Mouse (Mus musculus) neural tube, embryonic 13.5 days (tissue): ENCODE results near the gene Btbd35f9. TPM values are rescaled to one million over a fixed set of nuclear protein-coding genes. Genes with fewer than 3 reads are reported as not detected.
"Not testable (repeated sequence)": the region's sequence is repeated elsewhere in the genome, so short reads cannot be mapped to it uniquely, and the experiment has no call there.

Experiments
- ATAC-seq: fragments of 200-750 bp; cut with Nextera tagmentation; 2 replicates; pipeline ENCODE4 v1.8.0; 2017; ENCODE audit warnings: low read depth, mild to moderate bottlenecking, moderate TSS enrichment, moderate library complexity
- H3K27ac ChIP-seq: fragments of 300-500 bp; sonication (generic); replicated peaks from 2 replicates; pipeline ENCODE4 v1.5.1; 2015; ENCODE audit warnings: moderate library complexity, mild to moderate bottlenecking, inconsistent platforms
- H3K27me3 ChIP-seq: fragments of 300-500 bp; sonication (generic); 2 replicates; pipeline ENCODE4 v1.6.1; 2015; ENCODE audit warnings: mild to moderate bottlenecking, inconsistent platforms
- H3K36me3 ChIP-seq: fragments of 300-500 bp; sonication (generic); 2 replicates; pipeline ENCODE4 v1.6.1; 2015; ENCODE audit warnings: mild to moderate bottlenecking, inconsistent platforms
- H3K4me1 ChIP-seq: fragments of 300-500 bp; sonication (generic); replicated peaks from 2 replicates; pipeline ENCODE4 v1.6.1; 2015; ENCODE audit warnings: inconsistent platforms
- H3K4me2 ChIP-seq: fragments of 300-500 bp; sonication (generic); 2 replicates; pipeline ENCODE4 v1.6.1; 2015; ENCODE audit warnings: inconsistent platforms, mild to moderate bottlenecking, moderate library complexity
- H3K4me3 ChIP-seq: fragments of 300-500 bp; sonication (generic); 2 replicates; pipeline ENCODE4 v1.5.1; 2015; ENCODE audit warnings: mild to moderate bottlenecking, inconsistent platforms
- H3K9ac ChIP-seq: fragments of 300-500 bp; sonication (generic); 2 replicates; pipeline ENCODE4 v1.6.1; 2015; ENCODE audit warnings: moderate library complexity, mild to moderate bottlenecking, inconsistent platforms
- H3K9me3 ChIP-seq: fragments of 300-500 bp; sonication (generic); 2 replicates; pipeline ENCODE4 v1.6.1; 2016; ENCODE audit warnings: inconsistent platforms
- WGBS: fragments of 180-500 bp; shearing (Covaris S2); methylation state at CpG from one replicate; pipeline ENCODE4 v1.1.7; 2015; 5-methylcytosine and 5-hydroxymethylcytosine counted together
- polyA plus RNA-seq: library from polyadenylated mRNA; unstranded; fragments of >200 nt; fragmentation: Nextera tagmentation; extraction: Ambion mirVana; gene quantifications from 2 replicates; pipeline ENCODE4 v1.2.1, GENCODE M21; 2015

The Btbd35f9 gene
- not detected in 2 replicates for polyA plus RNA-seq

- H3K36me3 ChIP-seq, ATAC-seq, H3K9me3 ChIP-seq, H3K27me3 ChIP-seq, H3K27ac ChIP-seq, H3K4me2 ChIP-seq, H3K4me1 ChIP-seq, H3K9ac ChIP-seq, H3K4me3 ChIP-seq: not testable (repeated sequence)
- WGBS: no CpG with 5 or more reads among the region's 5 CpGs
Observed at GRCm38 (mm10) chrX:34161399-34161798, at the start of gene Btbd35f9. Gene Btbd35f9, minus strand, starts transcription at chrX:34161499.

Other genes with a start within 250 kb of the Btbd35f9 start
- gene Btbd35f6, start 205.0 kb downstream of the Btbd35f9 start, polyA plus RNA-seq: not detected in 2 replicates
- gene Gm21870, start 174.7 kb downstream of the Btbd35f9 start, polyA plus RNA-seq: not detected in 2 replicates
- gene Spin2g, start 77.2 kb upstream of the Btbd35f9 start, polyA plus RNA-seq: not detected in 2 replicates